Mouse (Mus musculus): Measurements from ENCODE around the gene Pcsk5. TPM values are rescaled to one million over a fixed set of nuclear protein-coding genes. Genes with fewer than 3 reads are reported as not detected.
A peak's percentile ranks its signal among the peaks of the same experiment; 100 is the strongest.

The Pcsk5 gene
- polyA plus RNA-seq, 1 experiment: 32.8 TPM

- Histone ChIP-seq H3K4me3 (ENCODE audit: low read depth, low read length) (no peak overlapping the region), H3K27me3 (ENCODE audit: control insufficient read depth, insufficient read depth, low read length) (no peaks in the 10 kb centered on the region), H3K27ac (ENCODE audit: insufficient read depth, low read depth, low read length) (peak overlapping the region; percentile 60; the same call in 1 of the 2 replicates), H3K4me1 (ENCODE audit: control insufficient read depth, insufficient read depth, insufficient read length, low read length) (peaks cover 17% of the 10 kb centered on the region), H3K36me3 (ENCODE audit: control insufficient read depth, insufficient read depth, low read length) (no peaks in the 10 kb centered on the region)
- no peak for TF ChIP-seq CTCF (IDR thresholded peaks at IDR 0.05; ENCODE audit: extremely low read depth, insufficient read length, insufficient replicate concordance, low read depth, low read length)
- TF ChIP-seq POLR2A (IDR thresholded peaks at IDR 0.05; ENCODE audit: low read depth, low read length): no peak
- WGBS: 23% methylated on average over 5 of the region's 5 CpGs
Measured at GRCm38 (mm10) chr19:17813449-17813990, 23.9 kb downstream of the Pcsk5 start.

GRCm38 (mm10) chr19:17812661-17813060 lies 24.8 kb downstream of the Pcsk5 start:
- Histone ChIP-seq H3K36me3 (ENCODE audit: control insufficient read depth, insufficient read depth, low read length) (no peaks in the 10 kb centered on the region), H3K4me3 (ENCODE audit: low read depth, low read length) (no peak overlapping the region), H3K4me1 (ENCODE audit: control insufficient read depth, insufficient read depth, insufficient read length, low read length) (peaks cover 17% of the 10 kb centered on the region), H3K27ac (ENCODE audit: insufficient read depth, low read depth, low read length) (no peak overlapping the region), H3K27me3 (ENCODE audit: control insufficient read depth, insufficient read depth, low read length) (no peaks in the 10 kb centered on the region)
- WGBS: 28% methylated on average over 7 of the region's 7 CpGs
- TF ChIP-seq POLR2A (IDR thresholded peaks at IDR 0.05; ENCODE audit: low read depth, low read length) (no peak), CTCF (IDR thresholded peaks at IDR 0.05; ENCODE audit: extremely low read depth, insufficient read length, insufficient replicate concordance, low read depth, low read length) (no peak)

DNA sequence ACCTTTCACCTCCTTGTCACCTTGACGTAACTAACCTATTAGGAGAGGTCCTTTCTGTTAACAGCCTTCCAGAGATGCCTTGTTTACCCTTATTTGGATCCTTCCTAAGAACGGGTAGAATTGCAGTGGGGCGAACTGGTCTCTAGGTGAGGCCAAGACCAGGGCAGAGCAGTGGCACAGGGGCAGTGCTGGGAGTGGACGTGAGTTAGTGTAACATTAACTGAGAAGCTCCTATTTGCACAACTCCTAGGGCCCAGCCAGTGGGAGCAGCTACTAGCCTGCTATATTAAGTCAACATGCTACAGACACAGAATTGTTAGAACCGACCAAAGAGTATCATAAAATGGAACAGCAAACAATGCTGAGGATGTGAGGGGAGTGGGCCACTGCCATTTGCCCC lies 30.8 kb downstream of the Pcsk5 start:
- no peaks in the 10 kb centered on the region for H3K27me3 ChIP-seq (ENCODE audit: control insufficient read depth, insufficient read depth, low read length)
- H3K4me3 ChIP-seq (ENCODE audit: low read depth, low read length): no peak overlapping the region
- 0 out of 2 replicates have a peak, but pooled peaks cover 2% of the 10 kb centered on the region for H3K4me1 ChIP-seq (ENCODE audit: control insufficient read depth, insufficient read depth, insufficient read length, low read length)
- no peaks in the 10 kb centered on the region for H3K36me3 ChIP-seq (ENCODE audit: control insufficient read depth, insufficient read depth, low read length)
- WGBS: 73% methylated on average over 5 of the region's 5 CpGs
- TF ChIP-seq POLR2A (IDR thresholded peaks at IDR 0.05; ENCODE audit: low read depth, low read length): no peak
- no peak for TF ChIP-seq CTCF (IDR thresholded peaks at IDR 0.05; ENCODE audit: extremely low read depth, insufficient read length, insufficient replicate concordance, low read depth, low read length)
- no peak overlapping the region for H3K27ac ChIP-seq (ENCODE audit: insufficient read depth, low read depth, low read length)

GRCm38 (mm10) chr19:17800798-17801197 lies 36.6 kb downstream of the Pcsk5 start:
- WGBS: 24% methylated on average over 1 of the region's 1 CpGs
- Histone ChIP-seq H3K4me3 (ENCODE audit: low read depth, low read length) (no peak overlapping the region), H3K27ac (ENCODE audit: insufficient read depth, low read depth, low read length) (no peak overlapping the region), H3K27me3 (ENCODE audit: control insufficient read depth, insufficient read depth, low read length) (no peaks in the 10 kb centered on the region), H3K4me1 (ENCODE audit: control insufficient read depth, insufficient read depth, insufficient read length, low read length) (peaks cover 7% of the 10 kb centered on the region; the same call in 1 of the 2 replicates), H3K36me3 (ENCODE audit: control insufficient read depth, insufficient read depth, low read length) (no peaks in the 10 kb centered on the region; the same call in 1 of the 2 replicates)
- TF ChIP-seq CTCF (IDR thresholded peaks at IDR 0.05; ENCODE audit: extremely low read depth, insufficient read length, insufficient replicate concordance, low read depth, low read length) (no peak), POLR2A (IDR thresholded peaks at IDR 0.05; ENCODE audit: low read depth, low read length) (no peak)

- TF ChIP-seq CTCF (IDR thresholded peaks at IDR 0.05; ENCODE audit: extremely low read depth, insufficient read length, insufficient replicate concordance, low read depth, low read length): no peak
- TF ChIP-seq POLR2A (IDR thresholded peaks at IDR 0.05; ENCODE audit: low read depth, low read length): no peak
- WGBS: 85% methylated on average over 4 of the region's 4 CpGs
- Histone ChIP-seq H3K27me3 (ENCODE audit: control insufficient read depth, insufficient read depth, low read length) (no peaks in the 10 kb centered on the region), H3K36me3 (ENCODE audit: control insufficient read depth, insufficient read depth, low read length) (no peaks in the 10 kb centered on the region; the same call in 1 of the 2 replicates), H3K4me3 (ENCODE audit: low read depth, low read length) (no peak overlapping the region), H3K27ac (ENCODE audit: insufficient read depth, low read depth, low read length) (no peak overlapping the region), H3K4me1 (ENCODE audit: control insufficient read depth, insufficient read depth, insufficient read length, low read length) (peaks cover 7% of the 10 kb centered on the region; the same call in 1 of the 2 replicates)
Measured at GRCm38 (mm10) chr19:17799419-17800185, 37.8 kb downstream of the Pcsk5 start.

- H3K4me1 ChIP-seq (ENCODE audit: control insufficient read depth, insufficient read depth, insufficient read length, low read length): peaks cover 16% of the 10 kb centered on the region; the same call in 1 of the 2 replicates
- H3K36me3 ChIP-seq (ENCODE audit: control insufficient read depth, insufficient read depth, low read length): peaks cover 12% of the 10 kb centered on the region
- H3K27me3 ChIP-seq (ENCODE audit: control insufficient read depth, insufficient read depth, low read length): no peaks in the 10 kb centered on the region
- TF ChIP-seq POLR2A (IDR thresholded peaks at IDR 0.05; ENCODE audit: low read depth, low read length): no peak
- no peak for TF ChIP-seq CTCF (IDR thresholded peaks at IDR 0.05; ENCODE audit: extremely low read depth, insufficient read length, insufficient replicate concordance, low read depth, low read length)
- no peak overlapping the region for H3K27ac ChIP-seq (ENCODE audit: insufficient read depth, low read depth, low read length)
- no peak overlapping the region for H3K4me3 ChIP-seq (ENCODE audit: low read depth, low read length)
- 89% methylated on average over 4 of the region's 4 CpGs for WGBS
Measured at GRCm38 (mm10) chr19:17793457-17793856, 44.0 kb downstream of the Pcsk5 start.

DNA sequence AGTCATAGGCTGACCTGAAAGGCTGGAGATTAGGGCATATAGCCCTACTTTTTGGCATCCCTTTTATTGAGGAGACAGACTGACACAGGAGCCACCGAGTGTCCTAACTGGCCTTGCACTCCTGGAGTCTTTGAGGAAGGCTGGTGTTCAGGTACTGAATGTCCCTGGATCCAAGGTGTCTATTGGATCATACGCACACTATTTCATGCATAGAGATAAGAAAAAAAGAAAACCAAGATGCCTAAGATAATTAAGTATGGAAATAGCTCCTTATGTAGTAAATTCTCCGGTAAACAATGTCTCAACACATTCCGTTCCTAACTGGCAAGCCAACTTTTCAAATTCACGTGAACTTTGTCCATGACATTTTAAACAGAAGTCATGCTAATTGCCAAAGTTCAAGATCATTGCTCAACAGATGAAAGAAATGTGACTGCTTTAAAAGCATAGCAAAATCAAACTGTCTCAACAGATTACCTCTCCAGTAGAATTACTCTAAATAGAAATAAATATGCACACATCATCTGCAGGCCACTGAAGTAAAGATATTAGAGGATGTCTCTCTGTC lies 45.9 kb downstream of the Pcsk5 start:
- peaks cover 15% of the 10 kb centered on the region; the same call in 1 of the 2 replicates for H3K4me1 ChIP-seq (ENCODE audit: control insufficient read depth, insufficient read depth, insufficient read length, low read length)
- no peaks in the 10 kb centered on the region for H3K27me3 ChIP-seq (ENCODE audit: control insufficient read depth, insufficient read depth, low read length)
- TF ChIP-seq POLR2A (IDR thresholded peaks at IDR 0.05; ENCODE audit: low read depth, low read length) (no peak), CTCF (IDR thresholded peaks at IDR 0.05; ENCODE audit: extremely low read depth, insufficient read length, insufficient replicate concordance, low read depth, low read length) (no peak)
- peaks cover 12% of the 10 kb centered on the region for H3K36me3 ChIP-seq (ENCODE audit: control insufficient read depth, insufficient read depth, low read length)
- WGBS: 30% methylated on average over 5 of the region's 5 CpGs
- no peak overlapping the region for H3K4me3 ChIP-seq (ENCODE audit: low read depth, low read length)
- peak overlapping the region; percentile 27 for H3K27ac ChIP-seq (ENCODE audit: insufficient read depth, low read depth, low read length)
